Mouse (Mus musculus): ENCODE data around the gene Vwa7. TPM values are rescaled to one million over a fixed set of nuclear protein-coding genes. Genes with fewer than 3 reads are reported as not detected.

The Vwa7 gene
- polyA plus RNA-seq, 1 experiment from 2014 or later: 0.36 TPM

DNA sequence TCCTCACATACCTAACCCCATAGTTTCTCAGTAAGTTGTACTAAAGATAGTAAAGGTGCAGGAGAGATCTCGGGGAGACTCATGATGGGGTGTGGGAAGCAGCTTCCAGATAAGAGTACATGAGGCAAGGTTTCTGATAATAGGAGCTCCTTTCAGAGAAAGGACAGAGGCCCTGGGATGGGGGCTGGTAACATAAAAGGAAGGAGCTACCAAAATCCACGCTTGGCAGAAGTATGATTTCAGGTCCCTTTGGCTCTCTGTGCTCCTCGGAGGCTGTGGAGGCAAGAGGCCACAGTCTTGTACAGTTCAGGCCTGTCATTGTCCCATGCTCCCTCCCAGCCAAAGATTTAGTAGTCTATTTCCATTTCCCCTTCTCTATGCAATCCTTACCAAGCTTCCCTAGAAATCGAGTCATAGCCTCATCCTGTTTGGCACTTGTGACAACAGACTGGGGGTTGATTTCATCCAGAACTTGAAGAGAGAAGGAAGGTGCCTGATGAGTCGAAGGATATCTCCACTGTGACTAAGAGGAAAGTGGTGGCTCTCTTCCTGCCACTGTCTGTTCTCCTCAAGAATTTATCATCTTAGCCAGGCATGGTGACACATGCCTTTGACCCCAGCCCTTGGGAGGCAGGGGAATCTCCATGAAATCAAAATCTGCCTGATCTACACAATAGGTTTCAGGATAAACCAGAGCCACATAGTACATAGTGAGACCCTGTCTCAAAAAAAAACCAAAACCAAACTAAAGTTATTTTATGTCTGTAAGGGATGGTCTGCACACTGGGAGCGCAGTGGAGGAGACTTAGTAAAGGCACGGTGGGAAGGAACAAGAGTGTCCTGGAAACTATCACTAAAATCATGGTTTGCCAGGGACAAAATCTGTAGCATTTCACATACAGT is 28.8 kb downstream of the Vwa7 start:
- DNase-seq (ENCODE audit: low spot score): no peak

GRCm38 (mm10) chr17:35045807-35046680 is 29.7 kb downstream of the Vwa7 start:
- no peak for DNase-seq (ENCODE audit: low spot score)

- DNase-seq (ENCODE audit: low spot score): peak; percentile 98
Observed at GRCm38 (mm10) chr17:35046681-35047455, 30.5 kb downstream of the Vwa7 start, which contains the start of gene Msh5. Gene Msh5, minus strand, starts transcription at chr17:35046745.

DNA sequence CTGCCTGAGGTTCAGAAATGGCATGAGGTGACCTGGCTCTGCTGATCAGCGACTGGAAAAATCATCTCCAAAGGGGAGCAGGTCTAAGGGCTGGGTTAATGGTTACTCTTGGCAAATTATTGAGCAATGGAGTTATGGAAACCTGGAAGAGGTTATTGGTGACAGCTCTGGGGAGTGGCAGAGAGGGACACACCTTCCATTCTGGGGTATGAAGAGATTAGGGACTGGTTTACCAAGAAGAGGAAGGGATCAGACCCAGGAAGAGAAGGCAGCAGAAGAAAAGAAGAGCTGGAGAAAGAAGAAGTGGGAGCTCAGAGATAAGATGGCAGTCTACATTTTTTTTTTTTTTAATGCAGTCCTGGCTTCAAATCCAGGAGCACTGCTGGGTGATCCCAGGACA is 31.3 kb downstream of the Vwa7 start:
- no peak for DNase-seq (ENCODE audit: low spot score)

GRCm38 (mm10) chr17:35048149-35048931 is 32.0 kb downstream of the Vwa7 start:
- peak; percentile 70 for DNase-seq (ENCODE audit: low spot score)

GRCm38 (mm10) chr17:35048932-35049440 is 32.6 kb downstream of the Vwa7 start:
- DNase-seq (ENCODE audit: low spot score): no peak

- DNase-seq (ENCODE audit: low spot score): peak; percentile 61
Observed at GRCm38 (mm10) chr17:35049561-35050016, 33.2 kb downstream of the Vwa7 start, which contains the start of gene Clic1. Gene Clic1, plus strand, starts transcription at chr17:35049966.

DNA sequence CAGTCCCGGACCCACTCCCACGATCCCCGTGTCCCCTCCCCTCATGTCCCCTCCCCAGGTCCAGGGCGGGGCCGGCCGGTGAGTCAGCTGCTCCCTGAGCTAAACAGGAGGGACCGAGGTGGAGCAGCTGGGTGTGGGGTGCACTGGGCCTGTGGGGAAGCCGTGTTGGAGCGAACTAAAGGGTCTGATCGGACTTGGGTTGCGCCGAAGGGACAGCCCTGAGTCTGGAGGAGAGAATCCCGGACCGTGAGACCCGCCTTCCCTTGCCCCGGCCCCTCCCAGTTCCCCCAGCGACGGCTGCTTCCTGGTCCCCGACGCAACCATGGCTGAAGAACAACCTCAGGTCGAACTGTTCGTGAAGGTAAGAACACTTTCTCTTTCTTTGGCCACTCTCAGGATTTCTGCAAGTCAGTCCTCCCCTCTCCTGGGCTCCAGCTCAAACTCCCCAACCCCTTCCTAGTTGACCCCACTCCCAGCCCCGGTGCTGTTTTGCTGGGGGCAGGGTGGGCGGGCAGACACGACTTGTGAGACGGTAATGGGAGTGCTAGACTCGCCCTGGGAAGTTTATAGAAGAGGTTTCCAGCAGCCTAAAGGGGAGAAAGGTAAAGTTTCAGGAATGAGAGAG is 33.9 kb downstream of the Vwa7 start:
- peak; percentile 63 for DNase-seq (ENCODE audit: low spot score)

- DNase-seq (ENCODE audit: low spot score): peak; percentile 81
Observed at GRCm38 (mm10) chr17:35051156-35052086, 35.0 kb downstream of the Vwa7 start.

- no peak for DNase-seq (ENCODE audit: low spot score)
Observed at GRCm38 (mm10) chr17:35052271-35052798, 36.0 kb downstream of the Vwa7 start.

GRCm38 (mm10) chr17:35055691-35056495 is 39.5 kb downstream of the Vwa7 start:
- DNase-seq (ENCODE audit: low spot score): no peak

- DNase-seq (ENCODE audit: low spot score): no peak
Observed at GRCm38 (mm10) chr17:35057090-35057489, 40.7 kb downstream of the Vwa7 start.

- no peak for DNase-seq (ENCODE audit: low spot score)
Observed at GRCm38 (mm10) chr17:35058316-35058715, 41.9 kb downstream of the Vwa7 start.

DNA sequence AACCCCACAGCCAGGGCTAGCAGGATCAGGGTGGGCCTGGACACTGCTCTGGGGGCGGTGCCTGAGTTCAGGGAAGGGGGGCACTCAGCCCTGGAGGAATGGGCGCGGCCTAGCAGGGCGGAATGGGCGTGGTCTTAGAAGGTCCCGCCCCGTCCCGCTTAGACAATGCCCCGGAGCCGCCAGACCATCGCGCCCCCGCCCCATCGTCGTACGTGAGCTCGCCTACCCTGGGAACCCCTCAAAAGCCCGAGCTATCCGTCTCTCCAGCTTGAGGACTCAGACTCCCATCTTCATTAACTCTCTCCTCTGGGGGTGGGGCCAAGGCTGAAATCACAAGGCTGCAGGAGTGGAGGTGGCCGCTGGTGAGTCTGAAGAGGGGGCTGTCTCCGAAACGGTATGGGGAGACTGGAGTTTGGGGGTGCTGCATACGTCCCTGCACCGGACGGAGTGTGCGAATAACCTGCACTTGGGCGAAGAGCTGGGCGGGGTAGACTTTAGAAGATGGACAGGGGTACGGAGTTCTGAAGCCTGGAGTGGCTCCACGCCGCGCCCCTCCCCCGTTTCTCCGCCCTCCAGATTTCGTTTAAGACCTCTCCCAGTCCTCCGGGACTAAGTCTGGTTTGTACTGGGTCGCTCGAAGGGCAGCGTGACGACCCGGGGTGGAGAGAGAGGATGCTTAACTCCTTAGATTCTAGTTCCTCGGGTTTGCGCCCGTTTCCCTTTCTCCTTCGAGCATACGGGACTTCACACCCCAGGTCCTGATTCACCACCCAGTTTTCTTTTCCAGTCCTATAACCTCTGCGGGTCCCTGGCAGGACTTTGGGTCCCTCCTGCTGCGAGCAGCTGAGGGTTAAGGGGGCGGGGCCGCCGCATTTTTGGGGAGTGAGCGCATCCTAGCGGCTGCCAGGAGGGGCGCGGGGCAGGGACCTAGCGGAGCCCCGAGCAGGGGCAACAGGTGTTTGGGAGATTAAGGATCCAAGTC is 42.8 kb downstream of the Vwa7 start, which contains the start of gene Ddah2:
TSS of gene Ddah2 (plus strand) at position 125 of the 982 bp plus-strand sequence.
- DNase-seq (ENCODE audit: low spot score): peak; percentile 87

DNA sequence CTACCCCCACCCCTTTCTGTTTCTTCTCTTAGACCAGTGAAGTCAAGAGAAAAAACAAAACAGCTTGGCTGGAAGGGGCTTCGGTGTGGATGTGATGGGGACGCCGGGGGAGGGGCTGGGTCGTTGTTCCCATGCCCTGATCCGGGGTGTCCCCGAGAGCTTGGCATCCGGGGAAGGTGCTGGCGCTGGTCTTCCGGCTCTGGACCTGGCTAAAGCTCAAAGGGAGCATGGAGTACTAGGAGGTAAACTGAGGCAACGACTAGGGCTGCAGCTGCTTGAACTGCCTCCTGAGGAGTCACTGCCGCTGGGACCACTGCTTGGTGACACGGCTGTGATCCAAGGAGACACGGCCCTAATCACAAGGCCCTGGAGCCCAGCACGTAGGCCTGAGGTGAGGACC is 43.7 kb downstream of the Vwa7 start:
- no peak for DNase-seq (ENCODE audit: low spot score)

DNA sequence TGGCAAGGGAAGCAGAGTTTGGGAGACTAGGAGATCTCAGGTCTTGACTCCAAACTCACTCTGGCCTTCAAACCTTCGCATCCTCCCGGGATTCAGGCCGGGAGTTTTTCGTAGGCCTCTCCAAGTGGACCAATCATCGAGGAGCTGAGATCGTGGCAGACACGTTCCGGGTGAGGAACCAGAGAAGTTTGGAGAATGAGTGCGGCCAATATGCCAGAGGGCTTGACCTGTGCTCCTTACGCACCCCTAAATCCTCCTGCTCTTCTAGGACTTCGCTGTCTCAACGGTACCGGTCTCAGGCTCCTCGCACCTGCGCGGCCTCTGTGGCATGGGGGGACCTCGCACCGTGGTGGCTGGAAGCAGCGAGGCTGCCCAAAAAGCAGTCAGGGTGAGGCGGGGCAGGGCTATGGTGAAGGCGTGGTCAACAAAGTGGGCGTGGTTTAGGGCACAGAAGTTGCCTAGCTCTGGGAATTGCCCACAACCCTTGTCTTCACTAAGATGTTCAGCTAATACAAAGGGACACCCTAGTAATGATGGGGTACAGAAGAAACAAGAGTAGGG is 44.4 kb downstream of the Vwa7 start:
- no peak for DNase-seq (ENCODE audit: low spot score)
